Mouse (Mus musculus) kidney, postnatal 25 days (tissue): ENCODE measurements around the gene Aes.

Experiments used
- DNase-seq, 2 experiments: peaks; one replicate each; pipeline ENCODE4 v3.0.0; 2021; ENCODE audit warnings: mixed read lengths in 2 of 2

Gene Aes

GRCm38 (mm10) chr10:81545161-81545747 is 14.0 kb upstream of the Aes start, which contains the start of gene Gna11:
Gene Gna11, minus strand, starts transcription at chr10:81545190.
- DNase-seq: peak; percentile 99 to 100

- no peak for DNase-seq
These were observed 13.0 kb upstream of the Aes start for GRCm38 (mm10) chr10:81546332-81546731.

- DNase-seq: no peak
These were observed 12.3 kb upstream of the Aes start for GRCm38 (mm10) chr10:81546788-81547571.

- DNase-seq: no peak
These were observed 10.3 kb upstream of the Aes start for GRCm38 (mm10) chr10:81548944-81549343.

- peak; percentile 82 to 87 for DNase-seq
These were observed 9.0 kb upstream of the Aes start for GRCm38 (mm10) chr10:81550257-81550656.

- peak; percentile 96 to 98 for DNase-seq
These were observed 7.6 kb upstream of the Aes start for GRCm38 (mm10) chr10:81551597-81552102.

GRCm38 (mm10) chr10:81553232-81553631 is 6.1 kb upstream of the Aes start:
- DNase-seq: peak in 1 of 2 experiments; percentile 60

- DNase-seq: no peak
These were observed 5.2 kb upstream of the Aes start for GRCm38 (mm10) chr10:81553807-81554755.

- no peak for DNase-seq
These were observed 3.0 kb upstream of the Aes start for GRCm38 (mm10) chr10:81556282-81556681.

- DNase-seq: no peak
These were observed 1.8 kb upstream of the Aes start for GRCm38 (mm10) chr10:81557491-81557890.

- peak; percentile 70 to 88 for DNase-seq
These were observed 595 bp downstream of the Aes start for GRCm38 (mm10) chr10:81559627-81560539.

GRCm38 (mm10) chr10:81560719-81561459 is 1.6 kb downstream of the Aes start:
- DNase-seq: peak; percentile 61 to 85

- DNase-seq: no peak
These were observed 3.1 kb downstream of the Aes start for GRCm38 (mm10) chr10:81562411-81562810.

- peak in 1 of 2 experiments; percentile 50 for DNase-seq
These were observed 4.2 kb downstream of the Aes start for GRCm38 (mm10) chr10:81563481-81563880.

- DNase-seq: peak; percentile 67 to 89
These were observed 4.9 kb downstream of the Aes start for GRCm38 (mm10) chr10:81564216-81564615.

GRCm38 (mm10) chr10:81564734-81565133 is 5.4 kb downstream of the Aes start:
- DNase-seq: peak; percentile 72 to 79

- DNase-seq: no peak
These were observed 6.3 kb downstream of the Aes start for GRCm38 (mm10) chr10:81565257-81566228.

- DNase-seq: peak; percentile 72 to 90
These were observed 9.3 kb downstream of the Aes start for GRCm38 (mm10) chr10:81568381-81569191.
